Mouse (Mus musculus) hindbrain, postnatal 0 days (tissue): ENCODE results near the gene Sh3d21. TPM values are rescaled to one million over a fixed set of nuclear protein-coding genes. Genes with fewer than 3 reads are reported as not detected.
A peak's percentile ranks its signal among the peaks of the same experiment; 100 is the strongest.

Source experiments
- ATAC-seq: fragments of 200-750 bp; cut with Nextera tagmentation; 2 replicates; pipeline ENCODE4 v1.8.0; 2017; ENCODE audit warnings: mild to moderate bottlenecking, moderate TSS enrichment, moderate library complexity
- DNase-seq: peaks from one replicate; pipeline ENCODE4 v3.0.0-alpha.2; 2015; ENCODE audit warnings: low spot score
- H3K27ac ChIP-seq: fragments of 300-500 bp; sonication (generic); 2 replicates; pipeline ENCODE4 v1.5.1; 2014; ENCODE audit warnings: mild to moderate bottlenecking
- H3K27me3 ChIP-seq: fragments of 300-500 bp; sonication (generic); 2 replicates; pipeline ENCODE4 v1.6.1; 2014; ENCODE audit warnings: low read length, mixed read lengths; ENCODE audit not compliant: insufficient read depth
- H3K36me3 ChIP-seq: fragments of 300-500 bp; sonication (generic); 2 replicates; pipeline ENCODE4 v1.6.1; 2014; ENCODE audit warnings: low read length, mixed read lengths; ENCODE audit not compliant: insufficient read depth
- H3K4me1 ChIP-seq: fragments of 300-500 bp; sonication (generic); 2 replicates; pipeline ENCODE4 v1.6.1; 2014; ENCODE audit warnings: antibody characterized with exemption, low read length, mixed read lengths; ENCODE audit not compliant: insufficient read depth
- H3K4me2 ChIP-seq: fragments of 300-500 bp; sonication (generic); 2 replicates; pipeline ENCODE4 v1.6.1; 2014; ENCODE audit warnings: low read depth, mild to moderate bottlenecking, low read length, moderate library complexity, mixed read lengths
- H3K4me3 ChIP-seq: fragments of 300-500 bp; sonication (generic); 2 replicates; pipeline ENCODE4 v1.5.1; 2014; ENCODE audit warnings: low read length
- H3K9ac ChIP-seq: fragments of 300-500 bp; sonication (generic); replicated peaks from 2 replicates; pipeline ENCODE4 v1.6.1; 2014; ENCODE audit warnings: mild to moderate bottlenecking, low read length, moderate library complexity, mixed read lengths
- H3K9me3 ChIP-seq: fragments of 300-500 bp; sonication (generic); 2 replicates; pipeline ENCODE4 v1.6.1; 2016; ENCODE audit warnings: low read length, mixed read lengths
- CTCF ChIP-seq: IDR thresholded peaks from 2 replicates; pipeline ENCODE4 v1.5.1; 2016; ENCODE audit warnings: antibody characterized with exemption, control low read depth, low read depth
- WGBS: fragments of 180-500 bp; shearing (Covaris S2); extraction: QIAGEN DNeasy Blood & Tissue Kit; methylation state at CpG from one replicate; pipeline ENCODE4 v1.1.7; 2014; 5-methylcytosine and 5-hydroxymethylcytosine counted together
- polyA plus RNA-seq: library from polyadenylated mRNA; unstranded; fragments of >200 nt; fragmentation: Nextera tagmentation; extraction: Ambion mirVana; gene quantifications from 2 replicates; pipeline ENCODE4 v1.2.1, GENCODE M21; 2015
- total RNA-seq: library from RNA; depleted of rRNA; stranded (reverse); fragments of >200 nt; gene quantifications from 2 replicates; pipeline ENCODE4 v1.2.3, GENCODE M21; 2014

Gene Sh3d21
- total and polyA plus RNA-seq, 2 experiments from 2014 or later, result 0.63 to 2.2 TPM

GRCm38 (mm10) chr4:126149041-126149676, 14.1 kb downstream of the Sh3d21 start:
- ATAC-seq (0 out of 2 replicates have a peak, but pooled peaks have one; percentile 10), DNase-seq (no peak)
- no peaks in the 10 kb centered on the region for H3K27me3 ChIP-seq
- peak overlapping the region; percentile 50; the same call in 1 of the 2 replicates for H3K9ac ChIP-seq
- H3K9me3 ChIP-seq, result no peaks in the 10 kb centered on the region
- peak overlapping the region; percentile 13; the same call in 1 of the 2 replicates for H3K27ac ChIP-seq
- H3K36me3 ChIP-seq, result no peaks in the 10 kb centered on the region
- peak overlapping the region; percentile 42 for H3K4me3 ChIP-seq
- H3K4me2 ChIP-seq, result peak overlapping the region; percentile 57
- WGBS, result 26% methylated on average over 42 of the region's 42 CpGs
- TF ChIP-seq CTCF, result no peak
- peaks cover 3% of the 10 kb centered on the region; the same call in 1 of the 2 replicates for H3K4me1 ChIP-seq

- 0 out of 2 replicates have a peak, but pooled peaks have one; percentile 11 for ATAC-seq
- peak overlapping the region; percentile 13; the same call in 1 of the 2 replicates for H3K27ac ChIP-seq
- WGBS, result 4% methylated on average over 59 of the region's 67 CpGs
Observed at GRCm38 (mm10) chr4:126148161-126148961, 14.9 kb downstream of the Sh3d21 start.

GRCm38 (mm10) chr4:126147533-126148160, 15.6 kb downstream of the Sh3d21 start, which contains the start of gene Eva1b:
TSS of gene Eva1b (plus strand) at chr4:126147744.
- ATAC-seq (peak; percentile 25; the same call in 1 of the 2 replicates), DNase-seq (peak; percentile 38)
- Histone ChIP-seq H3K4me3 (peak within 1 kb of the TSS; percentile 42), H3K27ac (peak within 1 kb of the TSS; percentile 13; the same call in 1 of the 2 replicates), H3K9ac (peak within 1 kb of the TSS; percentile 50), H3K27me3 (no peaks in the 10 kb centered on the region), H3K36me3 (no peaks in the 10 kb centered on the region), H3K9me3 (no peaks in the 10 kb centered on the region), H3K4me1 (peaks cover 3% of the 10 kb centered on the region; the same call in 1 of the 2 replicates), H3K4me2 (peak within 1 kb of the TSS; percentile 57)
- TF ChIP-seq CTCF, result no peak
- 4% methylated on average over 24 of the region's 24 CpGs for WGBS

More at GRCm38 (mm10) chr4:126148161-126148961, 14.9 kb downstream of the Sh3d21 start:
- Histone ChIP-seq H3K4me3 (peak overlapping the region; percentile 42), H3K9ac (peak overlapping the region; percentile 50), H3K4me1 (peaks cover 3% of the 10 kb centered on the region; the same call in 1 of the 2 replicates), H3K36me3 (no peaks in the 10 kb centered on the region), H3K9me3 (no peaks in the 10 kb centered on the region), H3K27me3 (no peaks in the 10 kb centered on the region), H3K4me2 (peak overlapping the region; percentile 57)
- no peak for DNase-seq
- TF ChIP-seq CTCF, result 0 out of 2 replicates have a peak, but pooled peaks have one; percentile 26

GRCm38 (mm10) chr4:126146974-126147532, 16.2 kb downstream of the Sh3d21 start:
- WGBS, result 54% methylated on average over 9 of the region's 9 CpGs
- TF ChIP-seq CTCF, result no peak
- H3K4me1 ChIP-seq, result peaks cover 3% of the 10 kb centered on the region; the same call in 1 of the 2 replicates
- no peak for ATAC-seq
- H3K9ac ChIP-seq, result no peak overlapping the region
- H3K27ac ChIP-seq, result no peak overlapping the region
- no peaks in the 10 kb centered on the region for H3K9me3 ChIP-seq
- DNase-seq, result no peak
- H3K27me3 ChIP-seq, result no peaks in the 10 kb centered on the region
- H3K36me3 ChIP-seq, result no peaks in the 10 kb centered on the region
- H3K4me2 ChIP-seq, result no peak overlapping the region
- no peak overlapping the region for H3K4me3 ChIP-seq

GRCm38 (mm10) chr4:126145396-126145795, 17.9 kb downstream of the Sh3d21 start:
- H3K9ac ChIP-seq, result no peak overlapping the region
- DNase-seq (no peak), ATAC-seq (no peak)
- H3K4me1 ChIP-seq, result peaks cover 3% of the 10 kb centered on the region; the same call in 1 of the 2 replicates
- 68% methylated on average over 4 of the region's 4 CpGs for WGBS
- no peak overlapping the region for H3K4me2 ChIP-seq
- H3K9me3 ChIP-seq, result no peaks in the 10 kb centered on the region
- H3K36me3 ChIP-seq, result no peaks in the 10 kb centered on the region
- H3K4me3 ChIP-seq, result no peak overlapping the region
- no peaks in the 10 kb centered on the region for H3K27me3 ChIP-seq
- no peak overlapping the region for H3K27ac ChIP-seq
- no peak for TF ChIP-seq CTCF

GRCm38 (mm10) chr4:126141021-126141420, 22.3 kb downstream of the Sh3d21 start:
- Histone ChIP-seq H3K27me3 (no peaks in the 10 kb centered on the region), H3K4me3 (no peak overlapping the region), H3K27ac (no peak overlapping the region), H3K36me3 (peaks cover 38% of the 10 kb centered on the region), H3K9ac (no peak overlapping the region), H3K4me1 (no peaks in the 10 kb centered on the region), H3K4me2 (no peak overlapping the region), H3K9me3 (no peaks in the 10 kb centered on the region)
- WGBS, result 86% methylated on average over 5 of the region's 5 CpGs
- DNase-seq (no peak), ATAC-seq (no peak)
- TF ChIP-seq CTCF, result no peak
